Mouse (Mus musculus): ENCODE results near the gene Lrp8. TPM values are rescaled to one million over a fixed set of nuclear protein-coding genes. Genes with fewer than 3 reads are reported as not detected.

The Lrp8 gene
- polyA plus RNA-seq, 1 experiment, result not detected

DNA sequence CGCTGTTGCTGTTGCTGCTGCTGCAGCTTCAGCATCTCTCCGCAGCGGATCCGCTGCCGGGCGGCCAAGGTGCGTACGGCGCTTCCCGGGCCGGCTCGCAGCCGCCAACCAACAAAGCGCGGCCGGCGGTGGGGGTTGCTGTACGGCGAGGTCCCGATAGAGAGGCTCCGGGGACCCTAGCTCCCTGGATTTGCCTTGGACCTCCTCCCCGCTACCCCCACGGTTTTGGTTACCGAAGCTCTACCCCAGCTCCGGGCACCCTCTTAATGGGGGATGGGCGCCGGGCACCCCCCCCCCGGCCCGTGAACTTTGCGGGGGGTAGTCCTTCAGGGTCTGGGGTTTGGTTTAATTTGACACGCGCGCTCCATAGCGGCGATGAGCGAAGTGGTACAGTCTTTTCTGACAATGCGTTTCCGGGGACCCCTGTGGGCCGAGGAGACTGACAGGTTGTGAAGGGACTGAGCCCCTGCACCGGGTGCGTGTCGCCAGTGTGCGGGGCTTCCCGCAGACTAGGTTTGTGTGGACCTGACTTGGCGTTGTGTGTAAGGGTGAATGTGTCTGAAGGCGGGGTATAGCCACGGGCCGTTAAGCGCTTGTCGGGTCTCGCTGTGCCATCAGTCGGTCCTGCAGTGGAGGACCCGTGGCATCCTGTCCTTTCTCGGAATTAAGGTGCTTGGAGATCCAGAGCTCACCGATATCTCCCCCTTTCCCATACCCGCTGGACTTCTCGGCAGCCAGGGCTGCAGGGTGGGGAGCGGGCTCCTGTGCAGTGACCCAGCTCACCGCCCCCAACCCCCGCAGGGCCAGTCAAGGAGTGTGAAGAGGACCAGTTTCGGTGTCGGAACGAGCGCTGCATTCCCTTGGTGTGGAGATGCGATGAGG is 630 bp downstream of the Lrp8 start:
- under 1% methylated on average over 65 of the region's 65 CpGs for WGBS

GRCm38 (mm10) chr4:107803351-107804106 is 1.5 kb downstream of the Lrp8 start:
- H3K27ac ChIP-seq (ENCODE audit: insufficient read depth, low read depth, low read length), result peak overlapping the region; percentile 86

More for the DNA sequence above, 630 bp downstream of the Lrp8 start:
- TF ChIP-seq POLR2A (IDR thresholded peaks at IDR 0.05; ENCODE audit: insufficient read depth, low read depth, low read length) (no peak), CTCF (IDR thresholded peaks at IDR 0.05; ENCODE audit: insufficient read depth, low read depth, low read length) (no peak)
- H3K27ac ChIP-seq (ENCODE audit: insufficient read depth, low read depth, low read length), result peak overlapping the region; percentile 86
- peaks cover 41% of the 10 kb centered on the region for H3K4me1 ChIP-seq (ENCODE audit: control insufficient read depth, insufficient read depth, low read length)
- peak overlapping the region; percentile 82 for H3K4me3 ChIP-seq (ENCODE audit: insufficient read depth, low read depth, low read length)

GRCm38 (mm10) chr4:107805491-107805890 is 3.4 kb downstream of the Lrp8 start:
- H3K4me1 ChIP-seq (ENCODE audit: control insufficient read depth, insufficient read depth, low read length), result peaks cover 56% of the 10 kb centered on the region
- H3K27ac ChIP-seq (ENCODE audit: insufficient read depth, low read depth, low read length), result no peak overlapping the region
- no peak for TF ChIP-seq CTCF (IDR thresholded peaks at IDR 0.05; ENCODE audit: insufficient read depth, low read depth, low read length)
- no peak for TF ChIP-seq POLR2A (IDR thresholded peaks at IDR 0.05; ENCODE audit: insufficient read depth, low read depth, low read length)
- no peak overlapping the region for H3K4me3 ChIP-seq (ENCODE audit: insufficient read depth, low read depth, low read length)
- 57% methylated on average over 3 of the region's 3 CpGs for WGBS

More at GRCm38 (mm10) chr4:107803351-107804106, 1.5 kb downstream of the Lrp8 start:
- H3K4me1 ChIP-seq (ENCODE audit: control insufficient read depth, insufficient read depth, low read length), result peaks cover 50% of the 10 kb centered on the region
- WGBS, result under 1% methylated on average over 46 of the region's 46 CpGs
- peak overlapping the region; percentile 82 for H3K4me3 ChIP-seq (ENCODE audit: insufficient read depth, low read depth, low read length)
- TF ChIP-seq CTCF (IDR thresholded peaks at IDR 0.05; ENCODE audit: insufficient read depth, low read depth, low read length), result no peak
- TF ChIP-seq POLR2A (IDR thresholded peaks at IDR 0.05; ENCODE audit: insufficient read depth, low read depth, low read length), result no peak

DNA sequence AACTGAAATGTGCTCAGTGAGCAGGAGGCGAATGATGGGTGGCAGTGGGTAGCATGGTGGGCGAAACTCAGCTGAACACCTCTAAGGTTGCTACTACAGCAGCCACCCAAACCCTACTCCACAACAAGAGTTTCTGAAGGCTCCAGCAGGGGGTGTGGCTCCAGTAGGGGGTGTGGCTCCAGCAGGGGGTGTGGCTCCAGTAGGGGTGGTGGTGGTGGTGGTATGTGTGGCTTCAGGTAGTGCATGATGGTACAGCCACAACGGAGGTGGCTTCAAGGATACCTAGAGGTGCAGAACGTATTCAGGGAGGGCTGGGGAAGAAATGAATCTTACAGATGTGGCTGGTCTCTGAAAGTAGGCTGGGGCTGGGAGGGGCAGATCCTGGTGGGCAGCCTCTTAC is 5.7 kb downstream of the Lrp8 start:
- Histone ChIP-seq H3K27ac (ENCODE audit: insufficient read depth, low read depth, low read length) (no peak overlapping the region), H3K4me3 (ENCODE audit: insufficient read depth, low read depth, low read length) (no peak overlapping the region), H3K4me1 (ENCODE audit: control insufficient read depth, insufficient read depth, low read length) (peaks cover 64% of the 10 kb centered on the region)
- WGBS, result 72% methylated on average over 4 of the region's 4 CpGs
- TF ChIP-seq CTCF (IDR thresholded peaks at IDR 0.05; ENCODE audit: insufficient read depth, low read depth, low read length) (no peak), POLR2A (IDR thresholded peaks at IDR 0.05; ENCODE audit: insufficient read depth, low read depth, low read length) (no peak)

DNA sequence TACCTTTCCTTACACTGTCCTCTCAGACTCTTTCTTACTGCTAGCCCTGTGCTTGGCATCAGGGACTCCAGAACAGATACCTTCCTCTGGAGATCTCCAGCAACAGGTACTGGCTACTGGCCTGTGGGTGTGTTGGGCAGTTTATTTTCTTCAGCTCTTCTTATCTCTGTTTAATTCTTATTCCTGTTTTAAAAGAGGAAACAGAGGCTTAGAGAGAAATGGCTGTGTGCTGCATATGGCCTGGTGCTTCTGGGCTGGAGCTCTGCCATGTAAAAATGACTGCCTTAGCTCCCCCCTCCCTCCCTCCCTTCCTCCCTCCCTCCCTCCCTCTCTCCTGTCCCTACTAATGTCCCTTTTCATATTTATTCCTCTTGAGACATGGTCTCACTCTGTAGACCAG is 6.6 kb downstream of the Lrp8 start:
- H3K27ac ChIP-seq (ENCODE audit: insufficient read depth, low read depth, low read length), result no peak overlapping the region

DNA sequence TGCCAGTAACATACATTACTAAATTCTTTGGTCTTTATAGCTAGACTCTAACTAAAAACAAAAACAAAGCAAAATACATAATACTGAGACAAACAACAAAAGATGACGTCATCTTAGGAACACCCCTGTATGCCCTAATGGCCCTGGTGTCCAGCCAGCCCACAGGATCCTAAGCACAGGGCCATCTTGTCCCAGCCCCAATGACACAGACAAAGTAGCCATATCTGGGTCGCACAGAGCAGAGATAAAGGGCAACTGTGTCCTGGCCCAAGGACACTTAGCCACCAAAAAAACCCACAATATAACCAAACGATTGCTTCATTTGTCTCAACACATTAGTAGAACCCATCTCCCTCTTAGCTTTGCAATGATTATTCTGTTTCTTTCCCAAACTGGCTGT is 8.9 kb downstream of the Lrp8 start:
- TF ChIP-seq POLR2A (IDR thresholded peaks at IDR 0.05; ENCODE audit: insufficient read depth, low read depth, low read length) (no peak), CTCF (IDR thresholded peaks at IDR 0.05; ENCODE audit: insufficient read depth, low read depth, low read length) (no peak)
- Histone ChIP-seq H3K27ac (ENCODE audit: insufficient read depth, low read depth, low read length) (no peak overlapping the region), H3K4me1 (ENCODE audit: control insufficient read depth, insufficient read depth, low read length) (peaks cover 72% of the 10 kb centered on the region), H3K4me3 (ENCODE audit: insufficient read depth, low read depth, low read length) (no peak overlapping the region)
- WGBS, result 78% methylated on average over 3 of the region's 3 CpGs

More for the DNA sequence above, 6.6 kb downstream of the Lrp8 start:
- TF ChIP-seq POLR2A (IDR thresholded peaks at IDR 0.05; ENCODE audit: insufficient read depth, low read depth, low read length), result no peak
- TF ChIP-seq CTCF (IDR thresholded peaks at IDR 0.05; ENCODE audit: insufficient read depth, low read depth, low read length), result no peak
- Histone ChIP-seq H3K4me1 (ENCODE audit: control insufficient read depth, insufficient read depth, low read length) (peaks cover 68% of the 10 kb centered on the region), H3K4me3 (ENCODE audit: insufficient read depth, low read depth, low read length) (no peak overlapping the region)

GRCm38 (mm10) chr4:107811716-107812330 is 9.8 kb downstream of the Lrp8 start:
- 47% methylated on average over 10 of the region's 10 CpGs for WGBS
- peaks cover 71% of the 10 kb centered on the region for H3K4me1 ChIP-seq (ENCODE audit: control insufficient read depth, insufficient read depth, low read length)
- H3K27ac ChIP-seq (ENCODE audit: insufficient read depth, low read depth, low read length), result no peak overlapping the region
- TF ChIP-seq CTCF (IDR thresholded peaks at IDR 0.05; ENCODE audit: insufficient read depth, low read depth, low read length) (no peak), POLR2A (IDR thresholded peaks at IDR 0.05; ENCODE audit: insufficient read depth, low read depth, low read length) (no peak)
- H3K4me3 ChIP-seq (ENCODE audit: insufficient read depth, low read depth, low read length), result no peak overlapping the region

GRCm38 (mm10) chr4:107812336-107812735 is 10.3 kb downstream of the Lrp8 start:
- no peak overlapping the region for H3K4me3 ChIP-seq (ENCODE audit: insufficient read depth, low read depth, low read length)
- TF ChIP-seq POLR2A (IDR thresholded peaks at IDR 0.05; ENCODE audit: insufficient read depth, low read depth, low read length), result no peak
- TF ChIP-seq CTCF (IDR thresholded peaks at IDR 0.05; ENCODE audit: insufficient read depth, low read depth, low read length), result no peak
- H3K27ac ChIP-seq (ENCODE audit: insufficient read depth, low read depth, low read length), result no peak overlapping the region
- H3K4me1 ChIP-seq (ENCODE audit: control insufficient read depth, insufficient read depth, low read length), result peaks cover 68% of the 10 kb centered on the region
- WGBS, result 90% methylated on average over 6 of the region's 6 CpGs

Measured in olfactory bulb, adult 2 months (tissue).